Comparison of ENCODE assay signal across 8 mouse cellular contexts in the genomic region with DNA sequence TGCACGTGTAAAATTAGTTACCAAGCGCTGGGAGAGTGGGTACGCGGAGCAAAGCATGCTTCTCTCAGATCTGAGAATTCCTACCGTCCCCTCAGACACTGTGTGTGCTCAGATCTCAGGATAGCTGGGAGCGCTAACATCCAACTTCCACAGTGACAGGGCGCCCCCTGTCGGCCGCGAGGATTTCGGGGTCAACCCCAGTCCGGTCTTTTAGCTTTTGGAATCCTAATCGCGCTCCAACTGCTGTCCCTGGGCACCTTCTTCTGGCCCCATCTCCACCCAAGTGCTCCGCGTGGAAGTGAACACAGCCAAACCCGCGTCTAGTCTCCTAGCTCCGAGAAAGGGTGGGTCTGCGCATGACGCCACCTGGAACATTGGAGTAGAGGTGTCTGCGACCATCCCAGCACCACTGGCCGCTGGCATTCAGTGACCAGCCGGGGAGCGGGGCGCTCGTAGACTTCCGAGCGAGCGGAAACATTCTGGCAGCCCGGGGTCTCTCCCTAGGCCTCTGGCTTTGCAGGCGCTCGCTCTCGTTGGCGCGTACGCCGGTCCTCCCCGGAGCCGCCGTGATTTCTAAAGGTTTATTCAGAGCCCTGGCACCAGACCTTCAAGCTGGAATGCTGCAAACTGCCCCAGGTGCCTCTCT. TPM values are rescaled to one million over a fixed set of nuclear protein-coding genes. Genes with fewer than 3 reads are reported as not detected.
A peak's percentile ranks its signal among the peaks of the same experiment; 100 is the strongest.
DNase-seq lines count a peak whose midpoint lies in the region; ATAC-seq lines count a peak whose summit lies in the region.

No protein-coding gene starts in this region.

- peak overlapping the region; percentile 51 for H3K4me2 ChIP-seq in intestine, embryonic 14.5 days (ENCODE audit: low read length)
- peak overlapping the region; percentile 48 for H3K4me2 ChIP-seq in liver, embryonic 13.5 days

- peak; percentile 29; the same call in 1 of the 2 replicates for ATAC-seq in intestine, embryonic 14.5 days (replicated peaks; ENCODE audit: low FRiP score, low TSS enrichment, low read depth)
- peak; percentile 44 for ATAC-seq in liver, embryonic 13.5 days (ENCODE audit: low read depth)

- DNase-seq in layer of hippocampus, adult 11-12 months (ENCODE audit: low spot score): peak; percentile 26
- no peak for DNase-seq in layer of hippocampus, adult 9-10 months (ENCODE audit: low spot score)
- peak; percentile 12 for DNase-seq in c-Kit-positive CD71-positive TER-119-positive erythroid progenitor cells, embryonic 14.5 days (ENCODE audit: low spot score)
- DNase-seq in gastrocnemius, postnatal 10 days: peak; percentile 73
- DNase-seq in intestine, embryonic 14.5 days (ENCODE audit: low spot score): peak; percentile 89
- DNase-seq in liver, embryonic 13.5 days: peak; percentile 29
- peak; percentile 91 for DNase-seq in neural tube, embryonic 10.5 days (ENCODE audit: extremely low spot score, low spot score)
- peak; percentile 71 for DNase-seq in urinary bladder, postnatal 14 days (ENCODE audit: low spot score)

- H3K4me1 ChIP-seq in intestine, embryonic 14.5 days (replicated peaks; ENCODE audit: control insufficient read depth, insufficient read depth, low read length): 0 out of 2 replicates have a peak, but pooled peaks cover 5% of the 10 kb centered on the region
- no peaks in the 10 kb centered on the region; the same call in 1 of the 2 replicates for H3K4me1 ChIP-seq in liver, embryonic 13.5 days (replicated peaks)

- H3K27ac ChIP-seq in intestine, embryonic 14.5 days (ENCODE audit: low read depth): no peak overlapping the region
- no peak overlapping the region for H3K27ac ChIP-seq in liver, embryonic 13.5 days

- no peaks in the 10 kb centered on the region for H3K9me3 ChIP-seq in intestine, embryonic 14.5 days (ENCODE audit: control insufficient read depth, low read length)
- no peaks in the 10 kb centered on the region for H3K9me3 ChIP-seq in liver, embryonic 13.5 days (replicated peaks)

- H3K4me3 ChIP-seq in intestine, embryonic 14.5 days (ENCODE audit: low read depth, low read length): peak overlapping the region; percentile 32
- H3K4me3 ChIP-seq in liver, embryonic 13.5 days (replicated peaks): peak overlapping the region; percentile 34

- no peak overlapping the region for H3K9ac ChIP-seq in intestine, embryonic 14.5 days (ENCODE audit: low read length)
- H3K9ac ChIP-seq in liver, embryonic 13.5 days: no peak overlapping the region; the same call in 1 of the 2 replicates

- under 1% methylated on average over 41 of the region's 41 CpGs for WGBS in intestine, embryonic 14.5 days
- 2% methylated on average over 41 of the region's 41 CpGs for WGBS in liver, embryonic 13.5 days (ENCODE audit: insufficient replicate concordance)

- no peaks in the 10 kb centered on the region for H3K36me3 ChIP-seq in intestine, embryonic 14.5 days (ENCODE audit: control insufficient read depth, insufficient read depth, low read length)
- no peaks in the 10 kb centered on the region for H3K36me3 ChIP-seq in liver, embryonic 13.5 days

- peaks cover 99% of the 10 kb centered on the region for H3K27me3 ChIP-seq in intestine, embryonic 14.5 days (replicated peaks; ENCODE audit: control insufficient read depth, insufficient read depth, low read length)
- peaks cover 85% of the 10 kb centered on the region for H3K27me3 ChIP-seq in liver, embryonic 13.5 days

RNA-seq across cellular contexts. Expression of gene Foxa2, which starts 1.8 kb away (rescaled TPM):
- total RNA-seq in gastrocnemius, postnatal 10 days (2021): not detected
- 2.6 and 6.5 TPM in 2 replicates for polyA plus RNA-seq in intestine, embryonic 14.5 days (2014; fragmentation: Nextera tagmentation; extraction: Ambion mirVana)
- polyA plus RNA-seq in liver, embryonic 13.5 days (2015; fragmentation: Nextera tagmentation; extraction: Ambion mirVana): 3.6 and 3.8 TPM in 2 replicates
